Mouse (Mus musculus): ENCODE results near the gene Gm44511. TPM values are rescaled to one million over a fixed set of nuclear protein-coding genes. Genes with fewer than 3 reads are reported as not detected.

The Gm44511 gene
- polyA plus RNA-seq (2012; rRNA removed), result not detected in 2 replicates

DNA sequence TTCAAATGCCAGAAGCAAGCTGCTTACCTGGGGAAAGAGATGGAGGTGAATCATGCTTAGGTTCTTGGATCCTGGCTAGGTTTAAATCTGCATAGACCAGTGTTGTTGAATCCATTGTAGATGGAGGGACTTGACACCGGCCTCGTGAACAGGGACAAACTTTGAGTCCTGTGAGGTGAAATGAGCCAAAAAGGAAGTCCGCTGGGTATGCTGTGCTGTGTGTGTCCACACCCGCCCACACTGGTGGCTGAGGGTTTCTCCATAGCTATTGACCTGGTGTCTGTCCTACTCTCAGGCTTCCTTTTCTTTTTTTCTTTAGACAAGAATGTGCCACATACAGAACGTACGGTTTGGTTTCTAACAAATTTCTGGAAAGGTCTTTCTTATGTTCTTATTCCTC lies at the start of gene Gm44511, which contains the start of gene Klrb1b:
Gene Gm44511 (minus strand): TSS at position 184 of the 400 bp plus-strand sequence.
Gene Klrb1b (minus strand): TSS at position 200 of the 400 bp plus-strand sequence.
- Histone ChIP-seq H3K36me3 (ENCODE audit: control insufficient read depth, insufficient read depth, low read length) (no peaks in the 10 kb centered on the region), H3K27me3 (ENCODE audit: control insufficient read depth, insufficient read depth, low read length) (no peaks in the 10 kb centered on the region), H3K27ac (ENCODE audit: control insufficient read depth, insufficient read depth, low read depth, low read length) (no peak within 1 kb of the TSS), H3K4me3 (ENCODE audit: control insufficient read depth, low read depth, low read length) (no peak within 1 kb of the TSS), H3K4me1 (ENCODE audit: control insufficient read depth, insufficient read depth, low read length) (no peaks in the 10 kb centered on the region)
- TF ChIP-seq POLR2A (IDR thresholded peaks at IDR 0.05; ENCODE audit: control insufficient read depth, low read depth, low read length) (no peak), CTCF (IDR thresholded peaks at IDR 0.05; ENCODE audit: control insufficient read depth, insufficient read depth, insufficient replicate concordance, low read depth, low read length) (no peak)

- no peak for TF ChIP-seq POLR2A (IDR thresholded peaks at IDR 0.05; ENCODE audit: control insufficient read depth, low read depth, low read length)
- TF ChIP-seq CTCF (IDR thresholded peaks at IDR 0.05; ENCODE audit: control insufficient read depth, insufficient read depth, insufficient replicate concordance, low read depth, low read length), result no peak
- H3K4me3 ChIP-seq (ENCODE audit: control insufficient read depth, low read depth, low read length), result no peak overlapping the region
- no peak overlapping the region for H3K27ac ChIP-seq (ENCODE audit: control insufficient read depth, insufficient read depth, low read depth, low read length)
- no peaks in the 10 kb centered on the region for H3K4me1 ChIP-seq (ENCODE audit: control insufficient read depth, insufficient read depth, low read length)
- no peaks in the 10 kb centered on the region for H3K36me3 ChIP-seq (ENCODE audit: control insufficient read depth, insufficient read depth, low read length)
- H3K27me3 ChIP-seq (ENCODE audit: control insufficient read depth, insufficient read depth, low read length), result no peaks in the 10 kb centered on the region
Observed at GRCm38 (mm10) chr6:128871910-128872610, 45.9 kb upstream of the Gm44511 start.

GRCm38 (mm10) chr6:128868861-128869260 lies 42.7 kb upstream of the Gm44511 start:
- no peak overlapping the region for H3K4me3 ChIP-seq (ENCODE audit: control insufficient read depth, low read depth, low read length)
- no peak overlapping the region for H3K27ac ChIP-seq (ENCODE audit: control insufficient read depth, insufficient read depth, low read depth, low read length)
- no peaks in the 10 kb centered on the region for H3K36me3 ChIP-seq (ENCODE audit: control insufficient read depth, insufficient read depth, low read length)
- no peaks in the 10 kb centered on the region for H3K27me3 ChIP-seq (ENCODE audit: control insufficient read depth, insufficient read depth, low read length)
- TF ChIP-seq CTCF (IDR thresholded peaks at IDR 0.05; ENCODE audit: control insufficient read depth, insufficient read depth, insufficient replicate concordance, low read depth, low read length), result no peak
- no peak for TF ChIP-seq POLR2A (IDR thresholded peaks at IDR 0.05; ENCODE audit: control insufficient read depth, low read depth, low read length)
- H3K4me1 ChIP-seq (ENCODE audit: control insufficient read depth, insufficient read depth, low read length), result no peaks in the 10 kb centered on the region

DNA sequence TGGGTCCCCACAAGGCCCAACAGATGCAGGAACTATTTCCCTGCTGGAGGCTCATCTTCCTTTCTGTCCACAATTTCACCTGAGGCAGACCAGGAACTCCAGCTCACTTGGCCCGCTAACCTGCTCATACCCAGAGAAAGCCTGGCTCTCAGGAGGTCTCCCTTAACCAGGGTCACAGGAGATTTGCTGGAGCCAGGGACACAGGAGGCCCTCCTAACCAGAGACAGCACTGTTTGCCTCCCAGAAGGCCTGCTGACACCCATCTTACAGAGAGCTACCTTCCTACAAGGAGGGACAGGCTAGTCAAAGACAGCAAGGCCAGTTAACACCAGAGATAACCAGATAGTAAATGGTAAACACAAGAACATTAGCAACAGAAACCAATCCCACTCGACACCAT lies 31.9 kb upstream of the Gm44511 start:
- Histone ChIP-seq H3K36me3 (ENCODE audit: control insufficient read depth, insufficient read depth, low read length) (no peaks in the 10 kb centered on the region), H3K27me3 (ENCODE audit: control insufficient read depth, insufficient read depth, low read length) (no peaks in the 10 kb centered on the region), H3K4me1 (ENCODE audit: control insufficient read depth, insufficient read depth, low read length) (peaks cover 2% of the 10 kb centered on the region; the same call in 1 of the 2 replicates), H3K4me3 (ENCODE audit: control insufficient read depth, low read depth, low read length) (no peak overlapping the region), H3K27ac (ENCODE audit: control insufficient read depth, insufficient read depth, low read depth, low read length) (no peak overlapping the region)
- no peak for TF ChIP-seq CTCF (IDR thresholded peaks at IDR 0.05; ENCODE audit: control insufficient read depth, insufficient read depth, insufficient replicate concordance, low read depth, low read length)
- no peak for TF ChIP-seq POLR2A (IDR thresholded peaks at IDR 0.05; ENCODE audit: control insufficient read depth, low read depth, low read length)

DNA sequence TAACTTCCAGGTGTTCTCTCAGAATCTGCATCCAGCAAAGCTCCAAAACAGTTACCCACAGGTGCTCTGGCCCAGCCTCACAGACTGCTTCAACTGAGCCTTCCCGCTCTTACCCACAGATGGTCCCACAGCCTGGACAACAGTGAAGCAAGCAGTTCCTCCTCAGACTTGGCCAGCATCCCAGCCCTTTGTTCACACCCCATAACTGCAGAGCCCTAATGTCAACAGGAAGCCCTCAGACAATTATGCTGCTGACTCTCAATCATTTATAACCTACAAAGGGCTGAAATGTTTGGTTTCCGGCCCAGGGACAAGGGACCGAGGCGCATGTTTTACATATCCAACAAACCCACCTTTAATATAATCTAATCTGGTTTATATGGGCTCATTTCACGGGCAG lies 30.1 kb upstream of the Gm44511 start:
- Histone ChIP-seq H3K4me1 (ENCODE audit: control insufficient read depth, insufficient read depth, low read length) (peaks cover 2% of the 10 kb centered on the region; the same call in 1 of the 2 replicates), H3K27ac (ENCODE audit: control insufficient read depth, insufficient read depth, low read depth, low read length) (no peak overlapping the region), H3K27me3 (ENCODE audit: control insufficient read depth, insufficient read depth, low read length) (no peaks in the 10 kb centered on the region), H3K36me3 (ENCODE audit: control insufficient read depth, insufficient read depth, low read length) (no peaks in the 10 kb centered on the region), H3K4me3 (ENCODE audit: control insufficient read depth, low read depth, low read length) (no peak overlapping the region)
- TF ChIP-seq CTCF (IDR thresholded peaks at IDR 0.05; ENCODE audit: control insufficient read depth, insufficient read depth, insufficient replicate concordance, low read depth, low read length) (no peak), POLR2A (IDR thresholded peaks at IDR 0.05; ENCODE audit: control insufficient read depth, low read depth, low read length) (no peak)

DNA sequence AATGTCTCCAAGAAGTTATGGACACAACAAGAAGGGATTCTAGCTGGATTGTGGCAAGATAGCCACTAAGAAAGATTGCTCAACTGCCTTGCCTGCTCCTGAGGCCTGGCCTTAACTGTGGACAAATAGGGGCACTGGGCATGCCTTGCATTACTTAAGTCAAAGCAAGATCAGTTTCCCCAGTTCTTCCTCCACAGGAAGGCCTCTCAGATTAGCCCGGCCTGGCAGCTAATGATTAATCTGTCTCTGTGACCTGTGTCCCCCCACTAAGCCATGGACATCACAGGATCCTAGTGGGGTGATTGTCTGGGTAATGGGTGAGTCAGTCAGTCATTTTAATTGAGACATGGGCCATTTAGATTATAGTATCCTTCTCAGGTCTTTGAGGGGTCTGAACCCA lies 29.4 kb upstream of the Gm44511 start:
- Histone ChIP-seq H3K4me3 (ENCODE audit: control insufficient read depth, low read depth, low read length) (no peak overlapping the region), H3K4me1 (ENCODE audit: control insufficient read depth, insufficient read depth, low read length) (peaks cover 2% of the 10 kb centered on the region; the same call in 1 of the 2 replicates), H3K27ac (ENCODE audit: control insufficient read depth, insufficient read depth, low read depth, low read length) (no peak overlapping the region), H3K27me3 (ENCODE audit: control insufficient read depth, insufficient read depth, low read length) (no peaks in the 10 kb centered on the region), H3K36me3 (ENCODE audit: control insufficient read depth, insufficient read depth, low read length) (no peaks in the 10 kb centered on the region)
- TF ChIP-seq CTCF (IDR thresholded peaks at IDR 0.05; ENCODE audit: control insufficient read depth, insufficient read depth, insufficient replicate concordance, low read depth, low read length) (no peak), POLR2A (IDR thresholded peaks at IDR 0.05; ENCODE audit: control insufficient read depth, low read depth, low read length) (no peak)

GRCm38 (mm10) chr6:128854895-128855294 lies 28.8 kb upstream of the Gm44511 start:
- Histone ChIP-seq H3K36me3 (ENCODE audit: control insufficient read depth, insufficient read depth, low read length) (no peaks in the 10 kb centered on the region), H3K4me3 (ENCODE audit: control insufficient read depth, low read depth, low read length) (no peak overlapping the region), H3K27ac (ENCODE audit: control insufficient read depth, insufficient read depth, low read depth, low read length) (no peak overlapping the region), H3K4me1 (ENCODE audit: control insufficient read depth, insufficient read depth, low read length) (peaks cover 2% of the 10 kb centered on the region; the same call in 1 of the 2 replicates), H3K27me3 (ENCODE audit: control insufficient read depth, insufficient read depth, low read length) (no peaks in the 10 kb centered on the region)
- no peak for TF ChIP-seq CTCF (IDR thresholded peaks at IDR 0.05; ENCODE audit: control insufficient read depth, insufficient read depth, insufficient replicate concordance, low read depth, low read length)
- TF ChIP-seq POLR2A (IDR thresholded peaks at IDR 0.05; ENCODE audit: control insufficient read depth, low read depth, low read length), result no peak

All from testis, adult 2 months (tissue).